Mouse (Mus musculus) olfactory bulb, adult 2 months (tissue): ENCODE data around the gene Smap1. TPM values are rescaled to one million over a fixed set of nuclear protein-coding genes. Genes with fewer than 3 reads are reported as not detected.

ENCODE experiments used
- H3K27ac ChIP-seq: fragments of 200-500 bp; 2 replicates; pipeline ENCODE4 v1.5.1; 2012; ENCODE audit warnings: low read depth, low read length; ENCODE audit not compliant: insufficient read depth
- H3K4me1 ChIP-seq: fragments of 200-500 bp; 2 replicates; pipeline ENCODE4 v1.6.1; 2012; ENCODE audit warnings: low read length; ENCODE audit not compliant: control insufficient read depth, insufficient read depth
- H3K4me3 ChIP-seq: fragments of 200-500 bp; 2 replicates; pipeline ENCODE4 v1.5.1; 2012; ENCODE audit warnings: mild to moderate bottlenecking, low read depth, low read length, moderate library complexity; ENCODE audit not compliant: insufficient read depth
- CTCF ChIP-seq: fragments of 200-500 bp; IDR thresholded peaks from 2 replicates; pipeline ENCODE4 v1.5.1; 2012; ENCODE audit warnings: low read depth, mild to moderate bottlenecking, low read length, moderate library complexity; ENCODE audit not compliant: insufficient read depth
- POLR2A ChIP-seq: fragments of 200-500 bp; IDR thresholded peaks from 2 replicates; pipeline ENCODE4 v1.6.1; 2012; ENCODE audit warnings: mild to moderate bottlenecking, low read depth, low read length, moderate library complexity; ENCODE audit not compliant: insufficient read depth
- WGBS: fragments of 180-500 bp; shearing (Covaris S2); methylation state at CpG from one replicate; pipeline ENCODE4 v1.1.7; 2018; 5-methylcytosine and 5-hydroxymethylcytosine counted together
- polyA plus RNA-seq: library from polyadenylated mRNA; stranded (reverse); fragments of >200 nt; gene quantifications from 2 replicates; pipeline ENCODE4 v1.2.4, GENCODE M21; 2012; ENCODE audit warnings: low replicate concordance; ENCODE audit not compliant: missing spikeins, insufficient read depth, insufficient read length

The Smap1 gene
- polyA plus RNA-seq, 1 experiment = not detected

- Histone ChIP-seq H3K27ac (no peak overlapping the region), H3K4me3 (no peak overlapping the region), H3K4me1 (no peaks in the 10 kb centered on the region)
- TF ChIP-seq CTCF (no peak), POLR2A (no peak)
- 76% methylated on average over 5 of the region's 5 CpGs for WGBS
Measured at GRCm38 (mm10) chr1:23899647-23900020, 22.5 kb downstream of the Smap1 start.

- TF ChIP-seq CTCF (no peak), POLR2A (no peak)
- 77% methylated on average over 3 of the region's 3 CpGs for WGBS
- H3K4me3 ChIP-seq = no peak overlapping the region
- no peak overlapping the region for H3K27ac ChIP-seq
- no peaks in the 10 kb centered on the region for H3K4me1 ChIP-seq
Measured at GRCm38 (mm10) chr1:23899020-23899646, 23.0 kb downstream of the Smap1 start.

- WGBS = 29% methylated on average over 1 of the region's 1 CpGs
Measured at GRCm38 (mm10) chr1:23892072-23892471, 30.0 kb downstream of the Smap1 start.

GRCm38 (mm10) chr1:23884914-23885313, 37.2 kb downstream of the Smap1 start:
- TF ChIP-seq CTCF (no peak), POLR2A (no peak)
- WGBS = 35% methylated on average over 7 of the region's 7 CpGs
- no peak overlapping the region for H3K27ac ChIP-seq

More at GRCm38 (mm10) chr1:23892072-23892471, 30.0 kb downstream of the Smap1 start:
- Histone ChIP-seq H3K27ac (no peak overlapping the region), H3K4me1 (peaks cover 7% of the 10 kb centered on the region), H3K4me3 (no peak overlapping the region)
- TF ChIP-seq CTCF = no peak
- no peak for TF ChIP-seq POLR2A

GRCm38 (mm10) chr1:23884087-23884668, 37.9 kb downstream of the Smap1 start:
- 66% methylated on average over 2 of the region's 2 CpGs for WGBS
- no peak overlapping the region for H3K4me3 ChIP-seq
- no peak overlapping the region for H3K27ac ChIP-seq
- no peak for TF ChIP-seq POLR2A
- no peak for TF ChIP-seq CTCF
- H3K4me1 ChIP-seq = 0 out of 2 replicates have a peak, but pooled peaks cover 4% of the 10 kb centered on the region

More at GRCm38 (mm10) chr1:23884914-23885313, 37.2 kb downstream of the Smap1 start:
- Histone ChIP-seq H3K4me1 (0 out of 2 replicates have a peak, but pooled peaks cover 4% of the 10 kb centered on the region), H3K4me3 (no peak overlapping the region)

- 84% methylated on average over 1 of the region's 1 CpGs for WGBS
- Histone ChIP-seq H3K27ac (no peak overlapping the region), H3K4me3 (no peak overlapping the region), H3K4me1 (0 out of 2 replicates have a peak, but pooled peaks cover 4% of the 10 kb centered on the region)
- TF ChIP-seq CTCF (no peak), POLR2A (no peak)
Measured at GRCm38 (mm10) chr1:23882681-23883080, 39.4 kb downstream of the Smap1 start.

- Histone ChIP-seq H3K4me1 (no peaks in the 10 kb centered on the region), H3K4me3 (no peak overlapping the region), H3K27ac (no peak overlapping the region)
- TF ChIP-seq POLR2A (no peak), CTCF (no peak)
- 94% methylated on average over 1 of the region's 1 CpGs for WGBS
Measured at GRCm38 (mm10) chr1:23872194-23872593, 49.9 kb downstream of the Smap1 start.

GRCm38 (mm10) chr1:23867350-23867862, 54.7 kb downstream of the Smap1 start:
- 37% methylated on average over 2 of the region's 2 CpGs for whole genome bisulfite sequencing
- TF ChIP-seq CTCF = no peak
- no peak for TF ChIP-seq POLR2A

GRCm38 (mm10) chr1:23865566-23865965, 56.6 kb downstream of the Smap1 start:
- Histone ChIP-seq H3K4me1 (0 out of 2 replicates have a peak, but pooled peaks cover 5% of the 10 kb centered on the region), H3K27ac (no peak overlapping the region), H3K4me3 (no peak overlapping the region)
- WGBS = 88% methylated on average over 7 of the region's 7 CpGs
- TF ChIP-seq CTCF (no peak), POLR2A (no peak)

More at GRCm38 (mm10) chr1:23867350-23867862, 54.7 kb downstream of the Smap1 start:
- H3K4me3 ChIP-seq = no peak overlapping the region
- 0 out of 2 replicates have a peak, but pooled peaks cover 5% of the 10 kb centered on the region for H3K4me1 ChIP-seq
- H3K27ac ChIP-seq = no peak overlapping the region
